Mouse (Mus musculus) MEL (cell line): Measurements from ENCODE around the gene Ipo13. TPM values are rescaled to one million over a fixed set of nuclear protein-coding genes. Genes with fewer than 3 reads are reported as not detected.

ENCODE experiments used
- DNase-seq: peaks from one replicate; pipeline ENCODE4 v3.0.0; 2011; ENCODE audit warnings: low read depth, low spot score
- H3K27ac ChIP-seq: 2 replicates; pipeline ENCODE4 v1.5.1; 2012; ENCODE audit warnings: low read depth, mild to moderate bottlenecking, control low read depth, low read length, moderate library complexity; ENCODE audit not compliant: control insufficient read depth
- H3K27me3 ChIP-seq, 2 experiments: fragments of 150-350 bp in 1 of 2; sonication (generic) in 1 of 2; 2 replicates each; pipeline ENCODE4 v1.6.1; 2012; ENCODE audit warnings: low read length in 2 of 2, mild to moderate bottlenecking in 2 of 2, improper control_type of control experiment in 1 of 2, moderate library complexity in 1 of 2; ENCODE audit not compliant: insufficient read depth in 2 of 2, control insufficient read depth in 1 of 2
- H3K36me3 ChIP-seq, 2 experiments: 2 replicates each; pipeline ENCODE4 v1.6.1; 2012 to 2014; ENCODE audit warnings: low read length in 2 of 2, improper control_type of control experiment in 1 of 2, inconsistent platforms in 1 of 2, mild to moderate bottlenecking in 1 of 2; ENCODE audit not compliant: insufficient read depth in 2 of 2, control insufficient read depth in 1 of 2
- H3K4me1 ChIP-seq, 2 experiments: fragments of 150-350 bp in 1 of 2; sonication (generic) in 1 of 2; 2 replicates each; pipeline ENCODE4 v1.6.1; 2012; ENCODE audit warnings: low read length in 2 of 2, improper control_type of control experiment in 1 of 2, mild to moderate bottlenecking in 1 of 2; ENCODE audit not compliant: insufficient read depth in 2 of 2, control insufficient read depth in 1 of 2
- H3K4me3 ChIP-seq, 2 experiments: fragments of 150-350 bp in 1 of 2; sonication (generic) in 1 of 2; 2 replicates each; pipeline ENCODE4 v1.5.1; 2012; ENCODE audit warnings: low read depth in 2 of 2, low read length in 2 of 2, mild to moderate bottlenecking in 2 of 2, moderate library complexity in 2 of 2, control low read depth in 1 of 2, improper control_type of control experiment in 1 of 2; ENCODE audit not compliant: control insufficient read depth in 1 of 2, insufficient read depth in 1 of 2
- H3K79me2 ChIP-seq: 2 replicates; pipeline ENCODE4 v1.6.1; 2012; ENCODE audit warnings: mild to moderate bottlenecking, low read length, moderate library complexity; ENCODE audit not compliant: control insufficient read depth, poor library complexity, insufficient read depth
- H3K9ac ChIP-seq: 2 replicates; pipeline ENCODE4 v1.6.1; 2012; ENCODE audit warnings: low read depth, mild to moderate bottlenecking, control low read depth, low read length, moderate library complexity; ENCODE audit not compliant: control insufficient read depth, poor library complexity, severe bottlenecking
- H3K9me3 ChIP-seq: fragments of 150-350 bp; sonication (generic); replicated peaks from 2 replicates; pipeline ENCODE4 v1.6.1; 2012; ENCODE audit warnings: mild to moderate bottlenecking, low read length, improper control_type of control experiment, moderate library complexity; ENCODE audit not compliant: insufficient read depth
- CTCF ChIP-seq, 3 experiments: IDR thresholded peaks in 2 of 3; conservative IDR thresholded peaks in 1 of 3; 2 replicates each; pipeline ENCODE4 v1.5.1; 2011 to 2012; ENCODE audit warnings: low read length in 3 of 3, low read depth in 2 of 3, mild to moderate bottlenecking in 2 of 3, improper control_type of control experiment in 1 of 3, inconsistent platforms in 1 of 3, mixed read lengths in 1 of 3, moderate library complexity in 1 of 3; ENCODE audit not compliant: control insufficient read depth in 1 of 3, insufficient read depth in 1 of 3, poor library complexity in 1 of 3, severe bottlenecking in 1 of 3
- E2F4 ChIP-seq: IDR thresholded peaks from 2 replicates; pipeline ENCODE4 v1.6.1; 2011; ENCODE audit warnings: low read depth, low read length, improper control_type of control experiment, borderline replicate concordance
- EP300 ChIP-seq, 2 experiments: IDR thresholded peaks; 2 replicates each; pipeline ENCODE4 v1.6.1; 2011; ENCODE audit warnings: improper control_type of control experiment in 2 of 2, low read length in 2 of 2, low read depth in 1 of 2, mild to moderate bottlenecking in 1 of 2
- ETS1 ChIP-seq: IDR thresholded peaks from 2 replicates; pipeline ENCODE4 v1.6.1; 2012; ENCODE audit warnings: low read depth, mild to moderate bottlenecking, inconsistent platforms, low read length, improper control_type of control experiment, moderate library complexity
- GATA1 ChIP-seq: IDR thresholded peaks from 2 replicates; pipeline ENCODE4 v1.6.1; 2011; ENCODE audit warnings: low read depth, low read length, improper control_type of control experiment
- HCFC1 ChIP-seq: IDR thresholded peaks from 2 replicates; pipeline ENCODE4 v1.6.1; 2012; ENCODE audit warnings: low read depth, mild to moderate bottlenecking, inconsistent platforms, low read length, improper control_type of control experiment, moderate library complexity
- JUND ChIP-seq: IDR thresholded peaks from 2 replicates; pipeline ENCODE4 v1.6.1; 2011; ENCODE audit warnings: low read depth, mild to moderate bottlenecking, improper control_type of control experiment, low read length
- KAT2A ChIP-seq: conservative IDR thresholded peaks from 2 replicates; pipeline ENCODE4 v1.6.1; 2012; ENCODE audit warnings: low read depth, low read length, improper control_type of control experiment, inconsistent platforms
- MAX ChIP-seq: IDR thresholded peaks from 2 replicates; pipeline ENCODE4 v1.6.1; 2011; ENCODE audit warnings: low read length, improper control_type of control experiment
- MYC ChIP-seq: IDR thresholded peaks from 2 replicates; pipeline ENCODE4 v1.6.1; 2011; ENCODE audit warnings: low read depth, mild to moderate bottlenecking, low read length, improper control_type of control experiment, moderate library complexity
- NRF1 ChIP-seq: IDR thresholded peaks from 2 replicates; pipeline ENCODE4 v1.6.1; 2014; ENCODE audit warnings: low read depth, mild to moderate bottlenecking, inconsistent platforms, low read length, improper control_type of control experiment, moderate library complexity; ENCODE audit not compliant: poor library complexity, insufficient read depth, severe bottlenecking
- POLR2AphosphoS2 ChIP-seq: IDR thresholded peaks from 2 replicates; pipeline ENCODE4 v1.6.1; 2011; ENCODE audit warnings: low read length, improper control_type of control experiment
- RAD21 ChIP-seq: IDR thresholded peaks from 2 replicates; pipeline ENCODE4 v1.6.1; 2011; ENCODE audit warnings: mild to moderate bottlenecking, low read depth, low read length, improper control_type of control experiment
- SIN3A ChIP-seq: IDR thresholded peaks from 2 replicates; pipeline ENCODE4 v1.6.1; 2012; ENCODE audit warnings: low read length, improper control_type of control experiment, inconsistent platforms
- SMC3 ChIP-seq: IDR thresholded peaks from 2 replicates; pipeline ENCODE4 v1.6.1; 2011; ENCODE audit warnings: low read depth, low read length, improper control_type of control experiment
- TAL1 ChIP-seq: IDR thresholded peaks from 2 replicates; pipeline ENCODE4 v1.6.1; 2012; ENCODE audit warnings: mild to moderate bottlenecking, inconsistent platforms, low read length, moderate library complexity, mixed read lengths
- TBP ChIP-seq: IDR thresholded peaks from 2 replicates; pipeline ENCODE4 v1.8.0; 2011; ENCODE audit warnings: low read depth, low read length, improper control_type of control experiment
- TCF12 ChIP-seq: IDR thresholded peaks from 2 replicates; pipeline ENCODE4 v1.6.1; 2014; ENCODE audit warnings: low read depth, mild to moderate bottlenecking, inconsistent platforms, low read length, improper control_type of control experiment, moderate library complexity
- UBTF ChIP-seq: IDR thresholded peaks from 2 replicates; pipeline ENCODE4 v1.6.1; 2012; ENCODE audit warnings: low read depth, mild to moderate bottlenecking, inconsistent platforms, low read length, improper control_type of control experiment, moderate library complexity, borderline replicate concordance; ENCODE audit not compliant: insufficient read depth
- USF2 ChIP-seq, 2 experiments: IDR thresholded peaks; 2 replicates each; pipeline ENCODE4 v1.6.1; 2011 to 2012; ENCODE audit warnings: improper control_type of control experiment in 2 of 2, low read length in 2 of 2, borderline replicate concordance in 1 of 2, inconsistent platforms in 1 of 2, low read depth in 1 of 2, mild to moderate bottlenecking in 1 of 2; ENCODE audit not compliant: insufficient read depth in 1 of 2
- ZKSCAN1 ChIP-seq: IDR thresholded peaks from 2 replicates; pipeline ENCODE4 v1.6.1; 2012; ENCODE audit warnings: low read depth, mild to moderate bottlenecking, inconsistent platforms, low read length, improper control_type of control experiment, moderate library complexity
- polyA plus RNA-seq, 2 experiments: library from polyadenylated mRNA; stranded (reverse) in 1 of 2; unstranded in 1 of 2; fragments of >175 nt in 1 of 2; fragments of >200 nt in 1 of 2; gene quantifications; 2 replicates each; pipeline versions ENCODE4 v1.2.1 to v1.2.4; 2012; ENCODE audit warnings: low replicate concordance in 2 of 2, low read depth in 1 of 2; ENCODE audit not compliant: insufficient read length in 2 of 2, insufficient read depth in 1 of 2, missing spikeins in 1 of 2
- total RNA-seq: library from RNA; depleted of rRNA; stranded (reverse); fragments of 300-350 nt; gene quantifications from 2 replicates; pipeline ENCODE4 v1.2.3, GENCODE M21; 2012

The Ipo13 gene
- total and polyA plus RNA-seq, 3 experiments = 39.5 to 88.0 TPM; not detected in 1

- peak; percentile 89 to 91 for TF ChIP-seq EP300 (IDR thresholded peaks at IDR 0.05; ENCODE audit: low read depth in 1 of 2, low read length in 2 of 2)
- TF ChIP-seq CTCF (IDR thresholded peaks at IDR 0.05 in 2 of 3, conservative IDR thresholded peaks at IDR 0.05 in 1 of 3; ENCODE audit: control insufficient read depth in 1 of 3, insufficient read depth in 1 of 3, low read depth in 2 of 3, low read length in 3 of 3, poor library complexity in 1 of 3, severe bottlenecking in 1 of 3) = no peak
- peak; percentile 96 for TF ChIP-seq SIN3A
- no peak for TF ChIP-seq NRF1
- TF ChIP-seq ETS1 = peak; percentile 91
- TF ChIP-seq TCF12 = peak; percentile 86
- TF ChIP-seq MAX = peak; percentile 56; the same call in 1 of the 2 replicates
- no peak for TF ChIP-seq UBTF
- 0 out of 2 replicates have a peak, but pooled peaks have one; percentile 16 for TF ChIP-seq SMC3
- TF ChIP-seq ZKSCAN1 = no peak
- TF ChIP-seq POLR2AphosphoS2 = no peak
- peak; percentile 47 for TF ChIP-seq TAL1
- TF ChIP-seq RAD21 = no peak; the same call in none of the 2 replicates
Observed at GRCm38 (mm10) chr4:117947493-117947892, 32.7 kb upstream of the Ipo13 start (continued).

GRCm38 (mm10) chr4:117946639-117947305, 32.0 kb upstream of the Ipo13 start:
- Histone ChIP-seq H3K9ac (peak overlapping the region; percentile 7; the same call in 1 of the 2 replicates), H3K79me2 (no peaks in the 10 kb centered on the region), H3K36me3 (peaks cover 0 to 15% of the 10 kb centered on the region in 2 experiments; a peak in 2 of 4 replicates), H3K4me3 (no peak overlapping the region), H3K27me3 (no peaks in the 10 kb centered on the region), H3K4me1 (peaks cover 12 to 19% of the 10 kb centered on the region in 2 experiments), H3K27ac (peak overlapping the region; percentile 61; the same call in 1 of the 2 replicates), H3K9me3 (no peaks in the 10 kb centered on the region)
- TF ChIP-seq MAX (no peak), NRF1 (no peak), USF2 (IDR thresholded peaks at IDR 0.05; ENCODE audit: borderline replicate concordance in 1 of 2, insufficient read depth in 1 of 2, low read depth in 1 of 2, low read length in 2 of 2) (no peak), E2F4 (no peak), TBP (no peak), MYC (no peak), KAT2A (no peak), JUND (no peak), SIN3A (no peak), GATA1 (no peak), HCFC1 (no peak)
- no peak for DNase-seq
